In genomic region chr4:101264741-101265513, GRCm38 (mm10) we compare ENCODE assay signal across 8 mouse cellular contexts. TPM values are rescaled to one million over a fixed set of nuclear protein-coding genes. Genes with fewer than 3 reads are reported as not detected.
A peak's percentile ranks its signal among the peaks of the same experiment; 100 is the strongest.
DNase-seq lines count a peak whose midpoint lies in the region; ATAC-seq lines count a peak whose summit lies in the region.

TSS of gene Jak1 (minus strand) at chr4:101265282.

- 0 out of 2 replicates have a peak, but pooled peaks cover 3% of the 10 kb centered on the region for H3K27me3 ChIP-seq in hindbrain, embryonic 15.5 days

- peak within 1 kb of the TSS; percentile 79 for H3K27ac ChIP-seq in hindbrain, embryonic 15.5 days (replicated peaks)

- WGBS in hindbrain, embryonic 15.5 days, result under 1% methylated on average over 68 of the region's 84 CpGs

- DNase-seq in T-cell, adult 2 months (ENCODE audit: low spot score), result peak; percentile 96
- DNase-seq in cerebellum, postnatal 36 days, result peak; percentile 95 to 96
- peak; percentile 96 to 97 for DNase-seq in frontal cortex, postnatal 36 days (ENCODE audit: low spot score in 2 of 2)
- DNase-seq in left cerebral cortex, adult 11 months (ENCODE audit: low spot score), result peak; percentile 95
- peak; percentile 98 to 99 for DNase-seq in lung, postnatal 4 days
- peak; percentile 86 for DNase-seq in retina, postnatal 7 days (ENCODE audit: low read depth, low spot score)
- peak; percentile 94 for DNase-seq in urinary bladder, adult 2 months (ENCODE audit: low spot score)

- H3K9me3 ChIP-seq in hindbrain, embryonic 15.5 days, result no peaks in the 10 kb centered on the region

- no peaks in the 10 kb centered on the region for H3K36me3 ChIP-seq in hindbrain, embryonic 15.5 days

- H3K4me3 ChIP-seq in hindbrain, embryonic 15.5 days, result peak within 1 kb of the TSS; percentile 86

- peak within 1 kb of the TSS; percentile 73 for H3K4me2 ChIP-seq in hindbrain, embryonic 15.5 days

- H3K9ac ChIP-seq in hindbrain, embryonic 15.5 days, result peak within 1 kb of the TSS; percentile 88

- peaks cover 9% of the 10 kb centered on the region for H3K4me1 ChIP-seq in hindbrain, embryonic 15.5 days (replicated peaks)

- peak; percentile 98 for ATAC-seq in hindbrain, embryonic 15.5 days (ENCODE audit: low FRiP score, low read depth)

RNA-seq across cellular contexts. Expression of gene Jak1, which starts in this region (rescaled TPM):
- 81.0 and 84.0 TPM in 2 replicates for polyA plus RNA-seq in hindbrain, embryonic 15.5 days (2015; fragmentation: Nextera tagmentation; extraction: Ambion mirVana)
- 64.0 and 71.2 TPM in 2 replicates for polyA plus RNA-seq in urinary bladder, adult 2 months (2012; rRNA removed)

Comparison
In these comparisons a context has a peak if more than half of its experiments do, and no peak if none do; other contexts are left out.
1. Peak in every context shown above with its lines: DNase-seq, ATAC-seq, H3K4me3 ChIP-seq and H3K27ac ChIP-seq.